Mouse (Mus musculus): ENCODE data around the gene Ormdl3. TPM values are rescaled to one million over a fixed set of nuclear protein-coding genes. Genes with fewer than 3 reads are reported as not detected.

The Ormdl3 gene
- polyA plus RNA-seq, 1 experiment, result 43.5 TPM

DNA sequence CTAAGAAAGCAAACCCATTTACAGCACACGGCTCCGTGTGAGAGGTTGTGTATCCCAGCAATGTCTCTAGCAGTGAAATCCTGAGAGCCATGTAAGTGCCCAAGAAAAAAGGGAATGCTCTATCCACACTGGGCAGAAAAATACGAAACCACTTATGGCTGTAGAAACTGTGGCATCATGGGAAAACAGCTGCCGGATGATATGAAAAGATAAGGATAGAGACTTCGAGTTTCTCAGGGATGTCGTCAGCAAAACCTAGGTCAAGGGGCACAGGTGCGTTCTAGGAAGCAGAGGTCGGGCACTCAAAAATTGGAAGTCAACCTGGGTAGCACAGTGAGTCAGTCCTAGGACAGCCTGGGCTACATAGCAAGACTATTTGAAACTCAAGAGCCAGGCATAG is 2.1 kb upstream of the Ormdl3 start:
- TF ChIP-seq SRF (IDR thresholded peaks at IDR 0.05; ENCODE audit: control insufficient read depth, insufficient read length, low read depth) (no peak), MYOG (IDR thresholded peaks at IDR 0.05; ENCODE audit: control insufficient read depth in 1 of 3, insufficient read depth in 1 of 3, insufficient read length in 2 of 3, low read depth in 2 of 3) (no peak), TCF3 (IDR thresholded peaks at IDR 0.05; ENCODE audit: insufficient read length, low read depth) (no peak), TCF12 (IDR thresholded peaks at IDR 0.05; ENCODE audit: insufficient read depth, poor library complexity, severe bottlenecking) (no peak), REST (IDR thresholded peaks at IDR 0.05; ENCODE audit: insufficient read depth, insufficient read length) (no peak), USF1 (IDR thresholded peaks at IDR 0.05; ENCODE audit: low read depth) (no peak), CEBPB (IDR thresholded peaks at IDR 0.05; ENCODE audit: insufficient read depth, poor library complexity, severe bottlenecking) (no peak), MYOD1 (IDR thresholded peaks at IDR 0.05; ENCODE audit: control insufficient read depth in 1 of 3, insufficient read length in 2 of 3, low read depth in 2 of 3) (no peak), E2F4 (IDR thresholded peaks at IDR 0.05; ENCODE audit: insufficient read depth) (no peak)
- H3K36me3 ChIP-seq (ENCODE audit: control insufficient read depth, insufficient read depth), result no peaks in the 10 kb centered on the region
- peak overlapping the region; percentile 87 for H3K4me2 ChIP-seq (ENCODE audit: low read depth)
- H3K27me3 ChIP-seq (ENCODE audit: control insufficient read depth, insufficient read depth, insufficient read length), result peaks cover 18% of the 10 kb centered on the region
- H3ac ChIP-seq (ENCODE audit: control insufficient read depth, insufficient read length), result no peak overlapping the region
- no peak overlapping the region for H3K4me3 ChIP-seq
- peaks cover 20% of the 10 kb centered on the region for H3K79me2 ChIP-seq (ENCODE audit: control insufficient read depth, insufficient read depth)

DNA sequence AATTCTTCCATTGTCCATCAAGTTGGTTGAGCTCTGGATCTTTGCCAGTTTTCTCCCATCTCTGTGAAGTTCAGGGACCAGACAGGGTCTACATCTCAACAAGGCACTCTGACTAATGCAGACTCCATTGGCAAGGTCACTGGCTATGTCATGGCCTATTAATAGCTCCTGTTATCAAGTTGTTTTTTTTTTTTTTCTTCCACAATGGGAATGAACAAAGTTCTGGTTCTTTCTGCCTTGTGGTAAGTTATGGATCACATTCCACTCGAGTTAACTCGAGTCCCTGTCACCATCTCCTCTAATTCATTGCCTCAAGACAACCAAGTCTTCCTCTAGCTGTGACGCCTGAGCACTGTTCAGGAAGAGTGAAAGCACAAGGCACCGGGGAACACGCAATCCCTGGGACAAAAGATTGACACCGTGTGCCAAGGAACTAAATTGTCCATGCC is 1.7 kb upstream of the Ormdl3 start:
- TF ChIP-seq SRF (IDR thresholded peaks at IDR 0.05; ENCODE audit: control insufficient read depth, insufficient read length, low read depth), result no peak
- TF ChIP-seq USF1 (IDR thresholded peaks at IDR 0.05; ENCODE audit: low read depth), result no peak
- TF ChIP-seq POLR2A (IDR thresholded peaks at IDR 0.05; ENCODE audit: insufficient read length, low read depth), result no peak
- TF ChIP-seq E2F4 (IDR thresholded peaks at IDR 0.05; ENCODE audit: insufficient read depth), result no peak
- TF ChIP-seq TCF12 (IDR thresholded peaks at IDR 0.05; ENCODE audit: insufficient read depth, poor library complexity, severe bottlenecking), result no peak
- TF ChIP-seq MYOG (IDR thresholded peaks at IDR 0.05; ENCODE audit: control insufficient read depth in 1 of 3, insufficient read depth in 1 of 3, insufficient read length in 2 of 3, low read depth in 2 of 3), result no peak
- no peak for TF ChIP-seq POLR2AphosphoS2 (IDR thresholded peaks at IDR 0.05; ENCODE audit: insufficient read length, low read depth)
- TF ChIP-seq TCF3 (IDR thresholded peaks at IDR 0.05; ENCODE audit: insufficient read length, low read depth), result no peak
- no peak for TF ChIP-seq REST (IDR thresholded peaks at IDR 0.05; ENCODE audit: insufficient read depth, insufficient read length)
- TF ChIP-seq MAX (IDR thresholded peaks at IDR 0.05; ENCODE audit: low read depth), result no peak
- TF ChIP-seq CEBPB (IDR thresholded peaks at IDR 0.05; ENCODE audit: insufficient read depth, poor library complexity, severe bottlenecking), result no peak
- TF ChIP-seq MYOD1 (IDR thresholded peaks at IDR 0.05; ENCODE audit: control insufficient read depth in 1 of 3, insufficient read length in 2 of 3, low read depth in 2 of 3), result no peak
- peak overlapping the region; percentile 77 for H3K4me3 ChIP-seq
- peak overlapping the region; percentile 87 for H3K4me2 ChIP-seq (ENCODE audit: low read depth)
- no peak overlapping the region for H3ac ChIP-seq (ENCODE audit: control insufficient read depth, insufficient read length)
- peaks cover 13% of the 10 kb centered on the region for H3K27me3 ChIP-seq (ENCODE audit: control insufficient read depth, insufficient read depth, insufficient read length)
- H3K36me3 ChIP-seq (ENCODE audit: control insufficient read depth, insufficient read depth), result no peaks in the 10 kb centered on the region
- peaks cover 20% of the 10 kb centered on the region for H3K79me2 ChIP-seq (ENCODE audit: control insufficient read depth, insufficient read depth)

DNA sequence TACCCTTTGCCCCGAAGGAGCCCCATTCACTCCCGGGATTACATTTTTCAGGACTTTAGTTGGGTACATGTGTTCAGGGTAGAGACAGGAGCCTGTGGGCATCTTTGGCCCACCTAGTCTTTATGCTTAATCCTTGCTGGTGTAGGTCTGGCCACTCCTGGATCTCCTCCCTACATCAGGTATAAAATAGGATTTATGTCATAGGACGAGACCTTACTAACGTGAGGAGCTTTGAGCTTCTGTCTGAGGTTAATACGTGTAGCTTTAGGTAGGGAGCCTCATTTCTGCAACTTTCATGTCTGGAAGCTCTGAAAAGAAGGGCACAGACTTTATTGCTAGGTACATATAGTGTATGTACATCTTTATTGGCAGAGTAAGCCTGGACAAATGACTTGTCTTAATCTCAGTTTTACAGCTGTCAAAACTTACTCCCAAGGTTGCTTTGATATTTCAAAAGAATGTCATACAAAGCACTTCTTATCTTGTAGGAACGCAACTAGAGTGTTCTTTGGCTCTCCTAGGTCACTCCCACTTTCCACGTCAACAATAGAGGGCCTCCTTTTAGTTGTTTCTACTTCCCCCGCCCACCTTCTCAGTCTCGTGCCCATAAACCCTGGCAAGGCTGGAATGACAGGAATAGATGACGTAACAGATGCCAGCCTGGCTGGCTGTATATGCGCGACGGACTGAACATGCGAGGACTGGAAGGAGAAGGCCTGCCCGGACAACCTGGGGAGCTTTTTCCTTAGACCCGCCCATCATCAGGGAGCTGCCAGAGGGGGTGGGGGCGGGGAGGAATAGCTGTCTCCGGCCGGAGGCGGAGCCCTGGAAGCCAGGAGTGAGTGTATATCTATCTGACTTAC is 747 bp upstream of the Ormdl3 start:
- Histone ChIP-seq H3K36me3 (ENCODE audit: control insufficient read depth, insufficient read depth) (peaks cover 5% of the 10 kb centered on the region), H3K4me3 (peak overlapping the region; percentile 77), H3K27me3 (ENCODE audit: control insufficient read depth, insufficient read depth, insufficient read length) (peaks cover 12% of the 10 kb centered on the region), H3ac (ENCODE audit: control insufficient read depth, insufficient read length) (no peak overlapping the region), H3K79me2 (ENCODE audit: control insufficient read depth, insufficient read depth) (peaks cover 20% of the 10 kb centered on the region), H3K4me2 (ENCODE audit: low read depth) (peak overlapping the region; percentile 87)
- no peak for TF ChIP-seq REST (IDR thresholded peaks at IDR 0.05; ENCODE audit: insufficient read depth, insufficient read length)
- no peak for TF ChIP-seq MYOD1 (IDR thresholded peaks at IDR 0.05; ENCODE audit: control insufficient read depth in 1 of 3, insufficient read length in 2 of 3, low read depth in 2 of 3)
- TF ChIP-seq MAX (IDR thresholded peaks at IDR 0.05; ENCODE audit: low read depth), result peak; percentile 60
- TF ChIP-seq TCF12 (IDR thresholded peaks at IDR 0.05; ENCODE audit: insufficient read depth, poor library complexity, severe bottlenecking), result no peak
- TF ChIP-seq POLR2AphosphoS2 (IDR thresholded peaks at IDR 0.05; ENCODE audit: insufficient read length, low read depth), result no peak
- TF ChIP-seq USF1 (IDR thresholded peaks at IDR 0.05; ENCODE audit: low read depth), result peak; percentile 41
- no peak for TF ChIP-seq CEBPB (IDR thresholded peaks at IDR 0.05; ENCODE audit: insufficient read depth, poor library complexity, severe bottlenecking)
- no peak for TF ChIP-seq MYOG (IDR thresholded peaks at IDR 0.05; ENCODE audit: control insufficient read depth in 1 of 3, insufficient read depth in 1 of 3, insufficient read length in 2 of 3, low read depth in 2 of 3)
- no peak for TF ChIP-seq E2F4 (IDR thresholded peaks at IDR 0.05; ENCODE audit: insufficient read depth)
- TF ChIP-seq TCF3 (IDR thresholded peaks at IDR 0.05; ENCODE audit: insufficient read length, low read depth), result no peak
- no peak for TF ChIP-seq SRF (IDR thresholded peaks at IDR 0.05; ENCODE audit: control insufficient read depth, insufficient read length, low read depth)
- TF ChIP-seq POLR2A (IDR thresholded peaks at IDR 0.05; ENCODE audit: insufficient read length, low read depth), result peak; percentile 28

DNA sequence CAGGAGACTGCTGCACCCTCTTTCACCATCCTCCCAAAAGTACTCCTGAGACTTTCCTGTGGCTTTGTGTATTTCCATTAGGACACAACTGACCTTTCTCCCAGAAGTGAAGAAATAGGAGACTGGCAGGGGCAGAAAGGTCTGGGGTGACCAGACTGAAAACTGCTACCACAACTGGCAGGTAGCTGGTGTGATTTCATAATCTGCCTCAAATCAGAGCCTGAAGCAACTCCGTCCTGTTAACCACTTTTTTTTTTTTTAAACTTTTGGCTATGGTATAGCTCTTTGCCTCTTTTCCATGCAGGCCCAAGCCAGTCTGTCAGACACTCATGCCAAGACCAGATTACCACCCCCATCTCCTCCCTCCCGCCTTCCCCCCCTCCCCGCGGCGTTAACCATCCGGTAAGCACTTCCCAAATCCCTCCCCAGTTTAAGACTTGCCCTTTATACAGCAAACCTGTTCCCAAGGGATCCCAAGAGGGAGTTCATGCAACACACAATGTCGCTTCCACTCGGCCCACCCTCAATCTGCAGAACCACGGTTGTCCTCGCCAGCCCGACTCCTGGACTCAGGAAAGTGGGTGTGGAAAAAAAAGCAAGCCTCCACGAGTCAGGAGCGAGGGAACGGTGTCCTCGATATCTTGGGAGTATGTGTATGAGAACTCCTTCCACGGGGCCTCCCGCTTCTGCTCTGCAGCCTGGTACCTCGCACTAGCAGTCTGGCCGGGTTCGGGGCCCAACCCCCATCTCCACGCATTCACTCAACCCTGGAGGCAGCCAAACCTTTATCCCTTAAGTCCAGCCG is 879 bp downstream of the Ormdl3 start:
- peak overlapping the region; percentile 93 for H3K4me2 ChIP-seq (ENCODE audit: low read depth)
- peak overlapping the region; percentile 77 for H3K4me3 ChIP-seq
- H3K27me3 ChIP-seq (ENCODE audit: control insufficient read depth, insufficient read depth, insufficient read length), result peaks cover 8% of the 10 kb centered on the region
- peak overlapping the region; percentile 83 for H3ac ChIP-seq (ENCODE audit: control insufficient read depth, insufficient read length)
- TF ChIP-seq MAX (IDR thresholded peaks at IDR 0.05; ENCODE audit: low read depth) (no peak), MYOG (IDR thresholded peaks at IDR 0.05; ENCODE audit: control insufficient read depth in 1 of 3, insufficient read depth in 1 of 3, insufficient read length in 2 of 3, low read depth in 2 of 3) (no peak), TCF12 (IDR thresholded peaks at IDR 0.05; ENCODE audit: insufficient read depth, poor library complexity, severe bottlenecking) (no peak), CEBPB (IDR thresholded peaks at IDR 0.05; ENCODE audit: insufficient read depth, poor library complexity, severe bottlenecking) (no peak), E2F4 (IDR thresholded peaks at IDR 0.05; ENCODE audit: insufficient read depth) (no peak), TCF3 (IDR thresholded peaks at IDR 0.05; ENCODE audit: insufficient read length, low read depth) (no peak), POLR2A (IDR thresholded peaks at IDR 0.05; ENCODE audit: insufficient read length, low read depth) (no peak), USF1 (IDR thresholded peaks at IDR 0.05; ENCODE audit: low read depth) (no peak), MYOD1 (IDR thresholded peaks at IDR 0.05; ENCODE audit: control insufficient read depth in 1 of 3, insufficient read length in 2 of 3, low read depth in 2 of 3) (no peak), REST (IDR thresholded peaks at IDR 0.05; ENCODE audit: insufficient read depth, insufficient read length) (no peak), POLR2AphosphoS2 (IDR thresholded peaks at IDR 0.05; ENCODE audit: insufficient read length, low read depth) (no peak), SRF (IDR thresholded peaks at IDR 0.05; ENCODE audit: control insufficient read depth, insufficient read length, low read depth) (no peak)
- H3K79me2 ChIP-seq (ENCODE audit: control insufficient read depth, insufficient read depth), result peaks cover 20% of the 10 kb centered on the region
- H3K36me3 ChIP-seq (ENCODE audit: control insufficient read depth, insufficient read depth), result peaks cover 7% of the 10 kb centered on the region

Measured in myocyte (in vitro differentiated cells).